Mouse (Mus musculus): ENCODE data around the gene Zfp524. TPM values are rescaled to one million over a fixed set of nuclear protein-coding genes. Genes with fewer than 3 reads are reported as not detected.
A peak's percentile ranks its signal among the peaks of the same experiment; 100 is the strongest.

Zfp524 gene
- total RNA-seq, 2 experiments from 2014 or later = 5.7 to 6.4 TPM

GRCm38 (mm10) chr7:5046112-5046511 lies 31.9 kb downstream of the Zfp524 start:
- DNase-seq (ENCODE audit: low spot score in 2 of 2) = no peak

GRCm38 (mm10) chr7:5047313-5047712 lies 33.1 kb downstream of the Zfp524 start:
- DNase-seq (ENCODE audit: low spot score in 2 of 2) = peak in 1 of 2 experiments; percentile 50

GRCm38 (mm10) chr7:5051193-5052192 lies 37.3 kb downstream of the Zfp524 start, which contains the start of gene Zfp580:
Gene Zfp580 (plus strand): TSS chr7:5051538.
- DNase-seq (ENCODE audit: low spot score in 2 of 2) = peak; percentile 78 to 86

GRCm38 (mm10) chr7:5052438-5052837 lies 38.2 kb downstream of the Zfp524 start:
- no peak for DNase-seq (ENCODE audit: low spot score in 2 of 2)

- DNase-seq (ENCODE audit: low spot score in 2 of 2) = no peak
Observed at GRCm38 (mm10) chr7:5052931-5053343, 38.7 kb downstream of the Zfp524 start.

GRCm38 (mm10) chr7:5053456-5054179 lies 39.4 kb downstream of the Zfp524 start:
- peak; percentile 55 to 63 for DNase-seq (ENCODE audit: low spot score in 2 of 2)

GRCm38 (mm10) chr7:5056651-5057263 lies 42.5 kb downstream of the Zfp524 start:
- DNase-seq (ENCODE audit: low spot score in 2 of 2) = peak; percentile 79 to 80

GRCm38 (mm10) chr7:5057381-5057780 lies 43.2 kb downstream of the Zfp524 start:
- no peak for DNase-seq (ENCODE audit: low spot score in 2 of 2)

GRCm38 (mm10) chr7:5057804-5058203 lies 43.6 kb downstream of the Zfp524 start:
- no peak for DNase-seq (ENCODE audit: low spot score in 2 of 2)

- DNase-seq (ENCODE audit: low spot score in 2 of 2) = no peak
Observed at GRCm38 (mm10) chr7:5058631-5059030, 44.4 kb downstream of the Zfp524 start.

- DNase-seq (ENCODE audit: low spot score in 2 of 2) = no peak
Observed at GRCm38 (mm10) chr7:5059421-5059820, 45.2 kb downstream of the Zfp524 start.

- DNase-seq (ENCODE audit: low spot score in 2 of 2) = peak; percentile 69 to 81
Observed at GRCm38 (mm10) chr7:5060239-5060731, 46.1 kb downstream of the Zfp524 start.

GRCm38 (mm10) chr7:5060944-5061773 lies 46.9 kb downstream of the Zfp524 start:
- peak; percentile 99 to 100 for DNase-seq (ENCODE audit: low spot score in 2 of 2)

- peak; percentile 93 to 95 for DNase-seq (ENCODE audit: low spot score in 2 of 2)
Observed at GRCm38 (mm10) chr7:5061774-5062359, 47.7 kb downstream of the Zfp524 start, which contains the start of gene U2af2. Gene U2af2 (plus strand): TSS chr7:5062143.

- peak in 1 of 2 experiments; percentile 76 for DNase-seq (ENCODE audit: low spot score in 2 of 2)
Observed at GRCm38 (mm10) chr7:5062360-5063001, 48.3 kb downstream of the Zfp524 start.

- no peak for DNase-seq (ENCODE audit: low spot score in 2 of 2)
Observed at GRCm38 (mm10) chr7:5064886-5065285, 50.7 kb downstream of the Zfp524 start.
